Mouse (Mus musculus) spleen, postnatal 4 days (tissue): ENCODE results near the gene Brix1.
"Not testable (repeated sequence)": the region's sequence is repeated elsewhere in the genome, so short reads cannot be mapped to it uniquely, and the experiment has no call there.

Experiments used
- DNase-seq, 2 experiments: peaks; one replicate each; pipeline ENCODE4 v3.0.0; 2022; ENCODE audit warnings: low spot score in 2 of 2

Gene Brix1

GRCm38 (mm10) chr15:10485484-10486364 is at the start of gene Brix1, which contains the start of gene Rad1:
TSS of gene Brix1 (minus strand) at chr15:10485947.
TSS of gene Rad1 (plus strand) at chr15:10486018.
- DNase-seq, result peak; percentile 93 to 96

DNA sequence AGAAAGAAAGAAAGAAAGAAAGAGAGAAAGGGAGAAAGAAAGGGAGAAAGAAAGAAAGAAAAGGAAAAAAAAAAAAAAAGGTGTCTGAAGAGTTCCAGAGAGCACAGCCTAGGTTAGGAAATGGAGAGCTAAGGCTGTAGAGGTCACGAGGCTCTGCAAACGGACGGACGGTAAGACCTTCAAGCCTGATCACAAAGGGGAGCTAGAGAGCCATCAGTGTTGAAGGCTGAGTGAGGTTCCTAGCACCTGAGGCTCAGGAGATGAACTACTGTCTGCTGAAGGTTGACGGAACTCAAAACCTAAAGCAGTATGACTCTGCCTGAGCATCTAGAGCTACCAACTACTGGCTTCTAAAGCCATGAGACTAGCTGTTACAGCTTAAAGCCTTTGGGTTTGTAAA is 48.8 kb upstream of the Brix1 start:
- no peak for DNase-seq

- not testable (repeated sequence) for DNase-seq
These were observed 47.6 kb upstream of the Brix1 start for GRCm38 (mm10) chr15:10533361-10533760.

DNA sequence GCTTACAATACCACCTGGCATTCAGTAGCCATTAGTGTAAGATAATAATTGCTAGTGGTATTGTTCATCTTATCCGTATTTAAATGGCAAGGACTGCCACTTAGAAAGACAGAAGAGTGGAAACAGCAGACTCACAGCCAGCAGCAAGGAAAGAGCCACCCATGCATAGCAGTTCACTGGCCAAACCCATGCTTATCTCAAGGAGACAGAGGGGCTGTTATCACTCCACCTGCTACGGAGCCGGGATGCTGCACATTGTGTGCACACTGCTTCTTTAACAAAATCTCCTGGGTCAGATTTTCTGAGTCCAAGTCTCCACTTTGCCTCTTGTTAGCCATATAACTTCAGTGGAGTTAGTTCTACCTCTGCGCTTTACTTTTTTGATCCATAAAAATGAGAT is 45.6 kb upstream of the Brix1 start:
- DNase-seq, result no peak

- DNase-seq, result no peak
These were observed 40.1 kb upstream of the Brix1 start for GRCm38 (mm10) chr15:10525896-10526295.

- DNase-seq, result no peak
These were observed 29.4 kb upstream of the Brix1 start for GRCm38 (mm10) chr15:10515166-10515565.

GRCm38 (mm10) chr15:10506099-10506498 is 20.4 kb upstream of the Brix1 start:
- no peak for DNase-seq

GRCm38 (mm10) chr15:10500838-10501719 is 15.3 kb upstream of the Brix1 start:
- no peak for DNase-seq

DNA sequence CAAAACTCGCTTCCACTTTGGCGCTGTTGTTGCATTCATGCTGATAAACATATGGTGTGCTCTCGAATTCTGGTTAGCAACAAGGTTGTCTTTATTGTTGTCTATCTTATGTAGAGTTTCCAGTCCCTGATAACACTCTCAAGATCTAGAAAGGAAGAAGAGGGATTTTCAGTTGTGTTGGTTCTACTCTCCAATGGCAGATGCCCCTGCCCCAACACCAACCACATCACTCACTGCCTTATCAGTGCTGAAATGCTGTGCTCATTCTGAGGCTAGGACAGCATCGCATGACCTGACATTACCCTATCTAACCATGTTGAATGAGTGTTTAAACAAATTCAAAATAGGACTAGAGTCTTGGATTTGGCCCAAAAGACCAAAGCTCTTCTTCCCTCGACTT is 14.3 kb upstream of the Brix1 start:
- DNase-seq, result no peak

DNA sequence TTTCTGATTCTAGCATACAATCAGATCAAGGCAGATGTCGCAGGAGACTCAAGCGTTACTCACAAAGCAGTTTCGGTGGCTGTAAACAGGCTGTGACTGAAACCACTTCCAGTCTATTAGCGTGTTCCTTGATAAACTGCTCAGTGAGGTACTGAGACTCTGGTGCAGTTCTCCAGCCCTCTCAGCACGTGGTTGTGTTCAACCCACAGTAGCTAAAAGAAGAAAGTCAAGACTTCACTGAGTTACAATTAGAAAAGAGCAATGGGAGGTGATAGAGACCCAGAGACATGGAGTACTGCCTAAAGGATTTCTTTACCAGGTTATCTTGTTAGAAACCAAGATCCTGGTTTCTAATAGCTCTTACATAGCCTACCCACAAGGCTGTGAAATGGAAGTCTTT is 13.8 kb upstream of the Brix1 start:
- DNase-seq, result no peak

GRCm38 (mm10) chr15:10496696-10497095 is 10.9 kb upstream of the Brix1 start:
- not testable (repeated sequence) for DNase-seq

DNA sequence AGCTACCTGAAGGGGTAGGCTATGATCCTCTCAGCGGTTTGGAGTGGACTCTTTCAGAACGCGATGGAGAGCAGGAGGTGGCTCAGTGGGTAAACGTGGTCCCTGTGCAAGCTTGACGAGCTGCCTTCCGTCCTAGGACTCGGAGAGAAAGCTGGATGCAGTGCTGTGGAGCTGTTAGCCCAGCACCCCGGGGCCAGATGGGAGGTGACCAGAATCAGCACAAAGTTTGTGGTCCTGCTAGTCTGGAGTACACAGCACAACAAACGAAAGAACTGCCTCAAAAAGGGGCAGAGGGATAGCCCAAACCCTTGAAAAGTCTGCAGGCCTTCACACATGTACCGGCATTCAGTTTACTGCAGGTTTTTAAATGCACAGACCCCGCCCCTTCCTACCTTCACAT is 10.2 kb upstream of the Brix1 start:
- DNase-seq, result no peak

DNA sequence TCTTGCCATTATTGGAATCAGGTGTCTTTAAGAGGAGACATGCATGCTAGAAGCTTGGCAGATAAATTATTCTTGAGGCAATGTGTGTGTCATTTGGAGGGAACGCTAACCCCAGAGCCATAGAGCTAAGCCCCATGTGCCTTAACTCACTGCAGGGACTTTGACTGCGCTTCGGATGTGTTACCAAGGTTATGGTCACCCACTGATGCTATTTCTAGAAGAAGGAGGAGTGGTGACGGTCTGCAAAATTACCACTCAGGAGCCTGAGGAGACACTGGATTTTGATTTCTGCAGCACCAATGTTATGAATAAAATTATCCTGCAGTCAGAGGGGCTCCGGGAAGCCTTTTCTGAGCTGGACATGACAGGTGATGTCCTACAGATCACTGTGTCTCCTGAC is 4.4 kb upstream of the Brix1 start:
- no peak for DNase-seq

DNA sequence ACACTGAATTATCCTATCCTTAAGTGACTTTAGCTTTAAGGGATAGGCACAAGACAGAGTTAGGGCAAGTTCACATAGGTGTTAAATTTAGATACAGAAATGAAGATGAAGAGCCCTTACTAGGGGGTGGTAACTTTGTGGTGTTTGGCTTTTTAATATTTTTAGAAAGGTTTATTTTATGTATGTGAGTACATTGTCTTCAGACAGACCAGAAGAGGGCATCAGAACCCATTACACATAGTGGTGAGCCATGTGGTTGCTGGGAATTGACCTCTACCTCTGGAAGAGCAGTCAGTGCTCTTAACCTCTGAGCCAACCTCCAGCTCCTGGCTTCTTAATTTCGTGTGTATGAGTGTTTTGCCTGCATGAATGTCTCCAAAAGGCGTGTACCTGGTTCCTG is 1.5 kb upstream of the Brix1 start:
- no peak for DNase-seq

DNA sequence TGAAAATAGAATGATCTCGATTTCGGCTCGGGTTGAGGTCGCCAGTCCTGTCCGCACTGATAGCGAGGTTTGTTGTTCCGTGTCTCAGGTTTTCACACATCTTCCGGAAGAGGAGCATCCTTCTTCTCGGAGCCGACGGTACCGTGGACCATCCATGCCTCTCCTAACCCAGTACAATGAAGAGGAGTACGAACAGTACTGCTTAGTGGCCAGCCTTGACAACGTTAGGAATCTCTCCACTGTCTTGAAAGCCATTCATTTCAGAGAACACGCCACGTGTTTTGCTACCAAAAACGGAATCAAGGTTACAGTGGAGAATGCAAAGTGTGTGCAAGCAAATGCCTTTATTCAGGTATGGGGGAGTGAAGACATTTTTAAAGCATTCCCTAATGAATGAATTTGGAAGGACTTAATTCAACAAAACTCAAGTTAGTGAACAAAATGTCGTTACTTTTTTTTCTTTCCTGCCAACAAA is 655 bp upstream of the Brix1 start:
- DNase-seq, result no peak

DNA sequence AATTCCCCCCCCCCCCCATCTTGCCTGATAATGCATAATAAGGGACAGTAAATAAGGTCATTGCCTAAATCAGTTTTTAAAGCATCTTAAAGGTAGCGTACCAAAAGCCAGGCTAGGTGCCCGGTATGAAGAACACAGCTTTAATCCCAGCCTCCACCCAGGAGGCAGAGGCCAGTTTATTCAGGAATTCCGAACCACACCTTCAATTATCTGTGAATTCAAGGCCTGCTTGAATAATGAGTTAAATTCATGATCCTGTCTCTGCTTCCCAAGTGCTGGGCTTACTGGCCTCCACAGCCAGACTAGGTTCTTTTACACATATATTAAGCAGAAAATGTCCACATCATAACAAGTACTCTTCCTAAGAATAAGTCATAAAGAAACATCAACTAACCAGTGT is 14.8 kb downstream of the Brix1 start:
- no peak for DNase-seq

GRCm38 (mm10) chr15:10470151-10470831 is 15.5 kb downstream of the Brix1 start, which contains the start of gene Dnajc21:
TSS of gene Dnajc21 (minus strand) at chr15:10470516.
- peak; percentile 83 to 91 for DNase-seq

DNA sequence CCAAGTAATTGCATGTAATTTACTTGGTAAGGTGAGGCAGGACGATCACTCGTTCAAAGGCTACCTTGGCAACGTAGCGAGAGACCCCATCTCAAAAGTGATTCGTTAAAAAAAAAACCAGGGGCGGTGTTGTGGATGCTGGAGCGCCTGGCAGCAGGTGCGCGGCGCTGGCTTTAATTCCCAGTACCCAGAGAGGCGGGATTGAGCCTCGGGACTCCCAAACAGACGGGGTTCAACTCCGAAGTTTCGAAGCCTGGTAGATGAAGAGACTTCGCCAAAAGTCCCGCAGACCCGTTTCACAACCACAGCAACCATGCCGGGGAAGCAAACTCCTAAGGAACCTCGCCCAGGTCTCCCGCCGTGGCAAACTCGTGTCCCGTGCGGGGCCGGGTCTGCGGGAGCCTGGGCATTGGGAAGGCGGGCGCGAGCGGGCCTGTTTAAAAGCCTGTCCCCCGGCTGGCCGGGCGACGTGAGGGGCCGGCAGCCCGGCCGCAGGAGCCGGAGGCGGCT is 16.1 kb downstream of the Brix1 start:
- peak in 1 of 2 experiments; percentile 31 for DNase-seq

GRCm38 (mm10) chr15:10468761-10469160 is 17.0 kb downstream of the Brix1 start:
- DNase-seq, result no peak

- no peak for DNase-seq
These were observed 21.1 kb downstream of the Brix1 start for GRCm38 (mm10) chr15:10464678-10465077.

DNA sequence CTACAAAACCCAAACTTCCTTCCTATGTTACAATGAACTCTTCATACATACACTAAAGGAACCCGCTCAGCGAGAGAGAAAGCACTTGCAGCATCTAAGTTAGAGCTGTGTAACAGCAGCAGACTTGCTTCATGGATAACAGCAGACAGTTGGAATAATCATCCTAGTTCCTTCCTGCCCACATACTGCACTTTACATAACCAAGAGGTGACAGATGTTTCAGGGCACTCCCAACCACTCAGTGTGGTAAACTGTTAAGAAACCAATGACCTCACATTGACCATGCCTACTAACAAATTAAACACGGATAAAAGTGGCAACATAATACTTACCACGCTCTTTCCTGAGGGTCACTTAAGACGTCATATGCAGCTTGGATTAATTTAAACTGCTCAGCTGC is 22.2 kb downstream of the Brix1 start:
- DNase-seq, result no peak

DNA sequence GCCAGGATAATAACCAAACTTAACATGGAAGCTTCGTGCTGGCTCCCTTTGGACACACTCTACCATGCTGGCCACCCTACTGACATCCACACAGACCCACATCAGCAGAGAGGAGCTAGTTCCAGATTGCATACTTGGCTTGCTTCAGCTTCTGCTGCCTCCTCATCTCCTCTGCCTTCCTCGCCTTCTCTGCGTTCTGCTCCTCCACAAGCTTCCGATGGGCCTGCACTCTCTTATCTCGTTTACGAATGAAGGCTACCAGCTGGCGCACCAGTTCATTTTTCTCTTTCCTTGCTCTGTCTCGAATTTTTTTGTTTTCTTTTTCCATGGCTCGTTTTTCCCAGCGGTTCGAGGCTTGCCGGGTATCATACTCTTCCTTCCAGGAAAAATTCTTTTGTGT is 24.8 kb downstream of the Brix1 start:
- no peak for DNase-seq
